Mouse (Mus musculus) adrenal gland, postnatal 14 days (tissue): ENCODE measurements around the gene Agpat4. TPM values are rescaled to one million over a fixed set of nuclear protein-coding genes. Genes with fewer than 3 reads are reported as not detected.
A peak's percentile ranks its signal among the peaks of the same experiment; 100 is the strongest.

ENCODE experiments used
- DNase-seq: peaks from one replicate; pipeline ENCODE4 v3.0.0; 2021; ENCODE audit warnings: mixed read lengths
- total RNA-seq: library from RNA; stranded (reverse); gene quantifications from 2 replicates; pipeline ENCODE4 v1.2.3, GENCODE M21; 2021

Gene Agpat4
- total RNA-seq, 1 experiment from 2014 or later: 18.7 TPM

- DNase-seq: no peak
These were observed 110.0 kb downstream of the Agpat4 start for GRCm38 (mm10) chr17:12228471-12228870.

- DNase-seq: no peak
These were observed 111.3 kb downstream of the Agpat4 start for GRCm38 (mm10) chr17:12229756-12230155.

- DNase-seq: no peak
These were observed 111.7 kb downstream of the Agpat4 start for GRCm38 (mm10) chr17:12230167-12230566.

- DNase-seq: no peak
These were observed 112.6 kb downstream of the Agpat4 start for GRCm38 (mm10) chr17:12231087-12231486.

- DNase-seq: no peak
These were observed 114.2 kb downstream of the Agpat4 start for GRCm38 (mm10) chr17:12232724-12233123.

GRCm38 (mm10) chr17:12240701-12241100 lies 122.2 kb downstream of the Agpat4 start:
- no peak for DNase-seq

GRCm38 (mm10) chr17:12249783-12250504 lies 131.4 kb downstream of the Agpat4 start:
- peak; percentile 27 for DNase-seq

GRCm38 (mm10) chr17:12250581-12250980 lies 132.1 kb downstream of the Agpat4 start:
- no peak for DNase-seq

GRCm38 (mm10) chr17:12256142-12256541 lies 137.6 kb downstream of the Agpat4 start:
- no peak for DNase-seq

- no peak for DNase-seq
These were observed 140.0 kb downstream of the Agpat4 start for GRCm38 (mm10) chr17:12258517-12258916.

- no peak for DNase-seq
These were observed 141.5 kb downstream of the Agpat4 start for GRCm38 (mm10) chr17:12259957-12260356.

- no peak for DNase-seq
These were observed 142.9 kb downstream of the Agpat4 start for GRCm38 (mm10) chr17:12261376-12261775.

GRCm38 (mm10) chr17:12261887-12262286 lies 143.4 kb downstream of the Agpat4 start:
- DNase-seq: peak; percentile 15

- no peak for DNase-seq
These were observed 144.3 kb downstream of the Agpat4 start for GRCm38 (mm10) chr17:12262851-12263250.

- DNase-seq: no peak
These were observed 145.3 kb downstream of the Agpat4 start for GRCm38 (mm10) chr17:12263787-12264186.

GRCm38 (mm10) chr17:12264293-12264692 lies 145.8 kb downstream of the Agpat4 start:
- DNase-seq: no peak

- peak; percentile 80 for DNase-seq
These were observed 147.7 kb downstream of the Agpat4 start for GRCm38 (mm10) chr17:12265969-12266925.

- DNase-seq: no peak
These were observed 149.6 kb downstream of the Agpat4 start for GRCm38 (mm10) chr17:12268091-12268490.

GRCm38 (mm10) chr17:12268538-12268937 lies 150.0 kb downstream of the Agpat4 start:
- DNase-seq: peak; percentile 11
